Comparison of ENCODE assay signal across 23 mouse cellular contexts in the genomic region with DNA sequence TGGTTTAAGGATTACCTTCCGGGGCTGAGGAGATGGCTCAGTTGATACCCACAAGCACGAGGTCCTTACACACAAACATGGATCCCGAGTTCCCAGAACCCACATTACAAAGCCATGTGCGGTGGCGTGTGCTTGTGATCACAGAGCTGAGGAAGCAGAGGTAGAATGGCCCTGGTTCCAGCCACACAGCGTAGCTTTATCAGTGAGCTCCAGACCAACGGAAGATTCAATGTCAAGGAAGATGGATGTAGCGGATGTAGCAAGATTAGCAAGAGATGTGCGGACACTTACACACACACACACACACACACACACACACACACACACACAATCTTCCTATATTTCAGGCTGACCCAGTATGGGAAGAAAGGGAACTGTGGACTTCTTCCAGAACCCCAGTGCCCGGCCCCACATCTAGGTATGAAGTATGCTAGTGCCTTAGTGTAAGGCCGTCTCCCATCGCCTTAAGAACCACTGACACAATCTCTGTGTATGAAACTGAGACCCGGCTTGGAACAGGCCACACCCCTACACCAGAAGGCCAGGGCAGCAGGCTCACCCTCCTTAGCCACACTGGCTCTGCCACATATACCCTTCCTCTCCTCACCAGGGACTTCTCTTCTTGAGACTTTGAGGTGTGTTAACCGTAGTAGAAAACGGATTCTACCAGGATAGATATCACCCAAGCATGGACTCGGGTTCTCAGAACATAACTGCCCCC. TPM values are rescaled to one million over a fixed set of nuclear protein-coding genes. Genes with fewer than 3 reads are reported as not detected.
DNase-seq lines count a peak whose midpoint lies in the region; ATAC-seq lines count a peak whose summit lies in the region.
"Had no signal": no experiment of that assay in that cellular context is flagged by ENCODE, and none has a peak within 500 bp of the region (broad histone marks: within the 10 kb centered on the region; RNA-seq: fewer than 3 reads in every experiment).

No protein-coding gene starts in this region.

- 0 out of 2 replicates have a peak overlapping the region, but pooled peaks have one; percentile 25 for H3K27ac ChIP-seq in liver, embryonic 12.5 days
- H3K27ac ChIP-seq in liver, embryonic 15.5 days (replicated peaks): no peak overlapping the region
- H3K27ac ChIP-seq: embryonic facial prominence, embryonic 10.5 days; embryonic facial prominence, embryonic 13.5 days; forebrain, embryonic 12.5 days; forebrain, embryonic 15.5 days; hindbrain, embryonic 12.5 days; hindbrain, embryonic 15.5 days had no signal

- H3K4me1 ChIP-seq in liver, embryonic 12.5 days: peaks cover 18% of the 10 kb centered on the region
- H3K4me1 ChIP-seq in liver, embryonic 15.5 days (replicated peaks): peaks cover 3% of the 10 kb centered on the region; the same call in 1 of the 2 replicates
- H3K4me1 ChIP-seq: embryonic facial prominence, embryonic 10.5 days; embryonic facial prominence, embryonic 13.5 days; forebrain, embryonic 12.5 days; forebrain, embryonic 15.5 days; hindbrain, embryonic 12.5 days; hindbrain, embryonic 15.5 days had no signal

- no peaks in the 10 kb centered on the region for H3K27me3 ChIP-seq in liver, embryonic 12.5 days (replicated peaks)
- H3K27me3 ChIP-seq in liver, embryonic 15.5 days: no peaks in the 10 kb centered on the region
- H3K27me3 ChIP-seq: embryonic facial prominence, embryonic 13.5 days; forebrain, embryonic 12.5 days; forebrain, embryonic 15.5 days; hindbrain, embryonic 12.5 days; hindbrain, embryonic 15.5 days had no signal

- 0 out of 2 replicates have a peak, but pooled peaks have one; percentile 28 for ATAC-seq in erythroblast, adult 5-6 weeks (replicated peaks; ENCODE audit: low FRiP score, poor library complexity, severe bottlenecking)
- ATAC-seq in liver, embryonic 12.5 days: peak; percentile 73
- ATAC-seq in liver, embryonic 15.5 days (ENCODE audit: insufficient read depth): peak; percentile 56
- peak; percentile 59 for ATAC-seq in megakaryocyte progenitor cell, adult 5-6 weeks (replicated peaks; ENCODE audit: poor library complexity)
- ATAC-seq: CD4-positive, CD25-positive, alpha-beta regulatory T cell, adult 4 months; forebrain, embryonic 15.5 days had no signal

- no peaks in the 10 kb centered on the region for H3K36me3 ChIP-seq in liver, embryonic 12.5 days
- H3K36me3 ChIP-seq in liver, embryonic 15.5 days (replicated peaks): no peaks in the 10 kb centered on the region
- H3K36me3 ChIP-seq: embryonic facial prominence, embryonic 10.5 days; embryonic facial prominence, embryonic 13.5 days; forebrain, embryonic 12.5 days had no signal

- WGBS in liver, embryonic 12.5 days (ENCODE audit: insufficient replicate concordance): 52% methylated on average over 16 of the region's 16 CpGs
- 47% methylated on average over 16 of the region's 16 CpGs for WGBS in liver, embryonic 15.5 days (ENCODE audit: insufficient replicate concordance)

- H3K9me3 ChIP-seq in liver, embryonic 12.5 days (replicated peaks): no peaks in the 10 kb centered on the region
- H3K9me3 ChIP-seq in liver, embryonic 15.5 days (replicated peaks): no peaks in the 10 kb centered on the region
- H3K9me3 ChIP-seq: embryonic facial prominence, embryonic 13.5 days; forebrain, embryonic 15.5 days; hindbrain, embryonic 15.5 days had no signal

- H3K9ac ChIP-seq in liver, embryonic 12.5 days: no peak overlapping the region
- no peak overlapping the region for H3K9ac ChIP-seq in liver, embryonic 15.5 days
- H3K9ac ChIP-seq: embryonic facial prominence, embryonic 13.5 days; forebrain, embryonic 12.5 days; forebrain, embryonic 15.5 days; hindbrain, embryonic 12.5 days; hindbrain, embryonic 15.5 days had no signal

- no peak overlapping the region for H3K4me3 ChIP-seq in liver, embryonic 12.5 days
- H3K4me3 ChIP-seq in liver, embryonic 15.5 days (replicated peaks): no peak overlapping the region
- H3K4me3 ChIP-seq: embryonic facial prominence, embryonic 10.5 days; embryonic facial prominence, embryonic 13.5 days; forebrain, embryonic 12.5 days; forebrain, embryonic 15.5 days; hindbrain, embryonic 12.5 days; hindbrain, embryonic 15.5 days had no signal

- peak overlapping the region; percentile 1; the same call in 1 of the 2 replicates for H3K4me2 ChIP-seq in liver, embryonic 12.5 days
- H3K4me2 ChIP-seq in liver, embryonic 15.5 days: no peak overlapping the region; the same call in 1 of the 2 replicates
- H3K4me2 ChIP-seq: embryonic facial prominence, embryonic 13.5 days; forebrain, embryonic 12.5 days; forebrain, embryonic 15.5 days; heart, embryonic 11.5 days; hindbrain, embryonic 12.5 days; hindbrain, embryonic 15.5 days had no signal

- DNase-seq in thymus, postnatal 14 days: no peak
- no peak for DNase-seq in cerebellum, postnatal 4 days (ENCODE audit: low spot score in 2 of 2)
- DNase-seq in right cerebral cortex, postnatal 36 days (ENCODE audit: low spot score in 2 of 2): no peak
- DNase-seq in layer of hippocampus, adult 9-10 months (ENCODE audit: low spot score): no peak
- DNase-seq: adrenal gland, adult 2 months; adrenal gland, postnatal 14 days; cerebellum, adult 11-12 months; cerebellum, adult 9-10 months; cerebellum, postnatal 14 days; embryo, embryonic 11 days; gastrocnemius, postnatal 25 days had no signal

RNA-seq across cellular contexts. Expression of gene Ntpcr, which starts 33.5 kb away (rescaled TPM):
- 4.2 and 14.2 TPM in 2 replicates for total RNA-seq in erythroblast, adult 5-6 weeks (2015; ENCODE audit: low replicate concordance)
- total RNA-seq in erythroblast, adult 5-6 weeks (2017; ENCODE audit: low replicate concordance): 3.2 and 10.7 TPM in 2 replicates
- polyA plus RNA-seq in liver, embryonic 12.5 days (2016; fragmentation: Nextera tagmentation; extraction: Ambion mirVana): 22.2 and 22.5 TPM in 2 replicates
- polyA plus RNA-seq in liver, embryonic 15.5 days (2015; fragmentation: Nextera tagmentation; extraction: Ambion mirVana): 12.0 and 13.0 TPM in 2 replicates
- total RNA-seq in megakaryocyte progenitor cell, adult 5-6 weeks (2015): 50.4 and 51.5 TPM in 2 replicates
- total RNA-seq in megakaryocyte progenitor cell, adult 5-6 weeks (2017): 26.9 and 31.3 TPM in 2 replicates
